Mouse (Mus musculus) liver, adult 2 months (tissue): ENCODE data around the gene Gm34302. TPM values are rescaled to one million over a fixed set of nuclear protein-coding genes. Genes with fewer than 3 reads are reported as not detected.

Experiments used
- DNase-seq: peaks from one replicate; pipeline ENCODE4 v3.0.0-alpha.2; 2011; ENCODE audit warnings: low read depth, low spot score; ENCODE audit errors: extremely low read depth
- H3K27ac ChIP-seq: fragments of 200-500 bp; replicated peaks from 2 replicates; pipeline ENCODE4 v1.5.1; 2012; ENCODE audit warnings: low read depth, mild to moderate bottlenecking, control low read depth, inconsistent platforms, low read length; ENCODE audit not compliant: insufficient read depth
- H3K27me3 ChIP-seq: fragments of 200-500 bp; 2 replicates; pipeline ENCODE4 v1.6.1; 2012; ENCODE audit warnings: mild to moderate bottlenecking, moderate library complexity, low read length, inconsistent platforms; ENCODE audit not compliant: control insufficient read depth, insufficient read depth
- H3K36me3 ChIP-seq: fragments of 200-500 bp; 2 replicates; pipeline ENCODE4 v1.6.1; 2012; ENCODE audit warnings: low read length, inconsistent platforms; ENCODE audit not compliant: control insufficient read depth, insufficient read depth
- H3K4me1 ChIP-seq: fragments of 200-500 bp; 2 replicates; pipeline ENCODE4 v1.6.1; 2011; ENCODE audit warnings: low read length; ENCODE audit not compliant: control insufficient read depth, insufficient read depth
- H3K4me3 ChIP-seq: fragments of 200-500 bp; 2 replicates; pipeline ENCODE4 v1.5.1; 2011; ENCODE audit warnings: low read depth, mild to moderate bottlenecking, control low read depth, low read length, moderate library complexity; ENCODE audit not compliant: insufficient read depth
- H3K79me2 ChIP-seq: fragments of 200-500 bp; 2 replicates; pipeline ENCODE4 v1.6.1; 2012; ENCODE audit warnings: inconsistent platforms, mild to moderate bottlenecking, low read length, moderate library complexity; ENCODE audit not compliant: control insufficient read depth, insufficient read depth
- H3K9ac ChIP-seq: fragments of 200-500 bp; 2 replicates; pipeline ENCODE4 v1.6.1; 2012; ENCODE audit warnings: low read depth, mild to moderate bottlenecking, control low read depth, inconsistent platforms, low read length
- CTCF ChIP-seq: fragments of 200-500 bp; IDR thresholded peaks from 2 replicates; pipeline ENCODE4 v1.5.1; 2011; ENCODE audit warnings: low read depth, low read length, control low read depth
- POLR2A ChIP-seq: fragments of 200-500 bp; IDR thresholded peaks from 2 replicates; pipeline ENCODE4 v1.6.1; 2011; ENCODE audit warnings: low read length, control low read depth; ENCODE audit not compliant: insufficient read depth; ENCODE audit errors: extremely low read depth
- WGBS: fragments of 180-500 bp; shearing (Covaris S2); methylation state at CpG from one replicate; pipeline ENCODE4 v1.1.7; 2018; 5-methylcytosine and 5-hydroxymethylcytosine counted together
- polyA plus RNA-seq: library from polyadenylated mRNA; depleted of rRNA; stranded (reverse); fragments of >200 nt; gene quantifications from 2 replicates; pipeline ENCODE4 v1.2.3, GENCODE M21; 2012; rRNA removed
- total RNA-seq: library from RNA; depleted of rRNA; stranded (reverse); fragments of >200 nt; gene quantifications from 2 replicates; pipeline ENCODE4 v1.2.3, GENCODE M21; 2014; rRNA removed

The Gm34302 gene
- total and polyA plus RNA-seq, 2 experiments, result not detected

- Histone ChIP-seq H3K9ac (no peak overlapping the region), H3K4me1 (no peaks in the 10 kb centered on the region), H3K27me3 (no peaks in the 10 kb centered on the region), H3K79me2 (no peaks in the 10 kb centered on the region), H3K4me3 (no peak overlapping the region), H3K27ac (no peak overlapping the region), H3K36me3 (no peaks in the 10 kb centered on the region)
- DNase-seq, result peak; percentile 21
- WGBS, result 66% methylated on average over 3 of the region's 3 CpGs
- TF ChIP-seq CTCF, result no peak
- no peak for TF ChIP-seq POLR2A
Measured at GRCm38 (mm10) chr3:63438898-63439297, 44.8 kb downstream of the Gm34302 start.

Other genes with a start within 250 kb of the Gm34302 start
- gene Mme, start 242.3 kb downstream of the Gm34302 start, total RNA-seq, result 14.6 and 29.5 TPM in 2 replicates
- 2.6 and 3.4 TPM in 2 replicates for gene Mme, start 242.3 kb downstream of the Gm34302 start, polyA plus RNA-seq